Mouse (Mus musculus) liver, embryonic 14.5 days (tissue): ENCODE data around the gene Rabep1. TPM values are rescaled to one million over a fixed set of nuclear protein-coding genes. Genes with fewer than 3 reads are reported as not detected.
A peak's percentile ranks its signal among the peaks of the same experiment; 100 is the strongest.

Experiments used
- ATAC-seq: fragments of 200-750 bp; cut with Nextera tagmentation; 2 replicates; pipeline ENCODE4 v1.8.0; 2017; ENCODE audit warnings: moderate number of reproducible peaks, mild to moderate bottlenecking, moderate library complexity; ENCODE audit not compliant: insufficient read depth
- DNase-seq, 3 experiments: peaks; one replicate each; pipeline ENCODE4 v3.0.0-alpha.2; 2012 to 2013; ENCODE audit warnings: low read depth in 3 of 3, low spot score in 3 of 3
- H3K27ac ChIP-seq: fragments of 300-500 bp; sonication (generic); 2 replicates; pipeline ENCODE4 v1.5.1; 2014; ENCODE audit warnings: moderate library complexity, mild to moderate bottlenecking, control low read depth, inconsistent platforms
- H3K27me3 ChIP-seq: fragments of 300-500 bp; sonication (generic); 2 replicates; pipeline ENCODE4 v1.6.1; 2014; ENCODE audit warnings: mild to moderate bottlenecking, low read length, moderate library complexity; ENCODE audit not compliant: control insufficient read depth, insufficient read depth
- H3K36me3 ChIP-seq: fragments of 300-500 bp; sonication (generic); replicated peaks from 2 replicates; pipeline ENCODE4 v1.6.1; 2014; ENCODE audit warnings: low read depth; ENCODE audit not compliant: control insufficient read depth, insufficient read depth
- H3K4me1 ChIP-seq, 2 experiments: fragments of 200-500 bp in 1 of 2; fragments of 300-500 bp in 1 of 2; sonication (generic) in 1 of 2; replicated peaks; 2 replicates each; pipeline ENCODE4 v1.6.1; 2012 to 2014; ENCODE audit warnings: antibody characterized with exemption in 1 of 2, inconsistent platforms in 1 of 2, low read length in 1 of 2; ENCODE audit not compliant: control insufficient read depth in 2 of 2, insufficient read depth in 2 of 2
- H3K4me2 ChIP-seq: fragments of 300-500 bp; sonication (generic); 2 replicates; pipeline ENCODE4 v1.6.1; 2014; ENCODE audit warnings: low read depth, mild to moderate bottlenecking, control low read depth, moderate library complexity
- H3K4me3 ChIP-seq, 2 experiments: fragments of 200-500 bp in 1 of 2; fragments of 300-500 bp in 1 of 2; sonication (generic) in 1 of 2; 2 replicates each; pipeline ENCODE4 v1.5.1; 2012 to 2014; ENCODE audit warnings: low read depth in 2 of 2, low read length in 2 of 2, mild to moderate bottlenecking in 2 of 2, control low read depth in 1 of 2, inconsistent platforms in 1 of 2, moderate library complexity in 1 of 2; ENCODE audit not compliant: insufficient read depth in 1 of 2
- H3K9ac ChIP-seq: fragments of 300-500 bp; sonication (generic); replicated peaks from 2 replicates; pipeline ENCODE4 v1.6.1; 2014; ENCODE audit warnings: mild to moderate bottlenecking, control low read depth, moderate library complexity
- H3K9me3 ChIP-seq: fragments of 300-500 bp; sonication (generic); 2 replicates; pipeline ENCODE4 v1.6.1; 2016; ENCODE audit warnings: low read length, mixed read lengths; ENCODE audit not compliant: control insufficient read depth
- CTCF ChIP-seq: IDR thresholded peaks from 2 replicates; pipeline ENCODE4 v1.5.1; 2016; ENCODE audit warnings: antibody characterized with exemption, low read depth, control low read depth
- EP300 ChIP-seq: IDR thresholded peaks from 2 replicates; pipeline ENCODE4 v1.6.1; 2016; ENCODE audit warnings: antibody characterized with exemption, low read depth
- WGBS: fragments of 180-500 bp; shearing (Covaris S2); extraction: QIAGEN DNeasy Blood & Tissue Kit; methylation state at CpG from one replicate; pipeline ENCODE4 v1.1.7; 2014; ENCODE audit not compliant: insufficient replicate concordance; 5-methylcytosine and 5-hydroxymethylcytosine counted together
- polyA plus RNA-seq, 2 experiments: library from polyadenylated mRNA; depleted of rRNA in 1 of 2; stranded (reverse) in 1 of 2; unstranded in 1 of 2; fragments of >200 nt; fragmentation: Nextera tagmentation in 1 of 2; extraction: Ambion mirVana in 1 of 2; gene quantifications; 2 replicates each; pipeline versions ENCODE4 v1.2.1 to v1.2.3; 2012 to 2014

Gene Rabep1
- polyA plus RNA-seq (2012; rRNA removed) (2.1 and 3.7 TPM in 2 replicates), polyA plus RNA-seq (2014; fragmentation: Nextera tagmentation; extraction: Ambion mirVana) (9.1 and 10.3 TPM in 2 replicates)

GRCm38 (mm10) chr11:70844559-70845456 lies at the start of gene Rabep1:
Gene Rabep1, plus strand, starts transcription at chr11:70844778.
- Histone ChIP-seq H3K27me3 (no peaks in the 10 kb centered on the region), H3K9me3 (no peaks in the 10 kb centered on the region), H3K4me2 (peak within 1 kb of the TSS; percentile 83), H3K4me1 (peaks cover 6 to 22% of the 10 kb centered on the region in 2 experiments), H3K27ac (peak within 1 kb of the TSS; percentile 23), H3K36me3 (no peaks in the 10 kb centered on the region), H3K9ac (peak within 1 kb of the TSS; percentile 60), H3K4me3 (peak within 1 kb of the TSS; percentile 75 to 96)
- ATAC-seq, result peak; percentile 87
- TF ChIP-seq EP300 (no peak), CTCF (no peak)
- DNase-seq, result peak; percentile 73 to 77 (median 75)
- under 1% methylated on average over 87 of the region's 88 CpGs for WGBS

- H3K4me2 ChIP-seq, result no peak overlapping the region
- ATAC-seq (no peak), DNase-seq (no peak)
- no peak overlapping the region for H3K27ac ChIP-seq
- H3K4me3 ChIP-seq, result no peak overlapping the region
- TF ChIP-seq EP300 (no peak), CTCF (0 out of 2 replicates have a peak, but pooled peaks have one; percentile 24)
- WGBS, result 69% methylated on average over 2 of the region's 2 CpGs
- no peaks in the 10 kb centered on the region for H3K36me3 ChIP-seq
- H3K27me3 ChIP-seq, result no peaks in the 10 kb centered on the region
- H3K9ac ChIP-seq, result no peak overlapping the region
- no peaks in the 10 kb centered on the region for H3K9me3 ChIP-seq
- H3K4me1 ChIP-seq, result peaks cover 0 to 12% of the 10 kb centered on the region in 2 experiments; a peak in 2 of 4 replicates
Measured at GRCm38 (mm10) chr11:70802208-70802864, 42.2 kb upstream of the Rabep1 start.

- no peaks in the 10 kb centered on the region for H3K27me3 ChIP-seq
- no peak overlapping the region for H3K4me2 ChIP-seq
- DNase-seq (no peak), ATAC-seq (no peak)
- no peaks in the 10 kb centered on the region for H3K36me3 ChIP-seq
- peaks cover 0 to 12% of the 10 kb centered on the region in 2 experiments; a peak in 2 of 4 replicates for H3K4me1 ChIP-seq
- 29% methylated on average over 2 of the region's 2 CpGs for WGBS
- H3K9me3 ChIP-seq, result no peaks in the 10 kb centered on the region
- H3K27ac ChIP-seq, result no peak overlapping the region
- no peak overlapping the region for H3K9ac ChIP-seq
- TF ChIP-seq EP300 (no peak), CTCF (no peak)
- no peak overlapping the region for H3K4me3 ChIP-seq
Measured at GRCm38 (mm10) chr11:70802865-70803261, 41.7 kb upstream of the Rabep1 start.

DNA sequence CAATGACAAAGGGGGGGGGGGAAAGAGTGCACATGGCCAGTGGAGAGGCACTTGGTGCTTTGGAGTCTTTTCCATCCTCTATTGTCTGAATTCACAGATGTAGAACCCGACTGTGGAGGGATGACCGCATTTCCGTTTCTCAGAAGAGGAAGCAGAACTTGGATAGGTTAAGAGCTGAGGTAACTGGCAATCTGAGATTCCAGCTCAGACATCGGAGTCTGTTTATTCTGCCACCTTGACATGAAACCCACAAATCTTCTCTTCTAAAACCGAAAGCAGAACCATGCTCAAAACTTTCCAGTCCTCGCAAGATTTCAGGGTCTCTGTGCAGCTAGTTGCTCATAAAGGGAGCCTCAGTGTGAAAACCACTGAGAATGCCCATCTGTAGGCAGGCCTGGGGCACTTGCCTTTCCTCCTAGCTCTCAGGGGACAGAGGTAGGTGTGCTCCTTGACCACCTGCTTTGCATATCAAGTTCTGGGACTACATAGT lies 40.8 kb upstream of the Rabep1 start:
- no peak overlapping the region for H3K9ac ChIP-seq

GRCm38 (mm10) chr11:70804395-70804794 lies 40.2 kb upstream of the Rabep1 start:
- no peak overlapping the region for H3K27ac ChIP-seq
- no peaks in the 10 kb centered on the region for H3K9me3 ChIP-seq
- DNase-seq (no peak), ATAC-seq (no peak)
- H3K36me3 ChIP-seq, result no peaks in the 10 kb centered on the region
- WGBS, result 46% methylated on average over 3 of the region's 3 CpGs
- no peak for TF ChIP-seq EP300
- no peak for TF ChIP-seq CTCF
- peaks cover 0 to 12% of the 10 kb centered on the region in 2 experiments; a peak in 2 of 4 replicates for H3K4me1 ChIP-seq
- H3K4me3 ChIP-seq, result no peak overlapping the region
- no peak overlapping the region for H3K4me2 ChIP-seq
- no peaks in the 10 kb centered on the region for H3K27me3 ChIP-seq
- no peak overlapping the region for H3K9ac ChIP-seq

More for the DNA sequence above, 40.8 kb upstream of the Rabep1 start:
- H3K9me3 ChIP-seq, result no peaks in the 10 kb centered on the region
- peaks cover 0 to 12% of the 10 kb centered on the region in 2 experiments; a peak in 2 of 4 replicates for H3K4me1 ChIP-seq
- DNase-seq (no peak), ATAC-seq (no peak)
- H3K27me3 ChIP-seq, result no peaks in the 10 kb centered on the region
- 13% methylated on average over 6 of the region's 6 CpGs for WGBS
- H3K4me3 ChIP-seq, result no peak overlapping the region
- H3K4me2 ChIP-seq, result no peak overlapping the region
- no peaks in the 10 kb centered on the region for H3K36me3 ChIP-seq
- H3K27ac ChIP-seq, result no peak overlapping the region
- no peak for TF ChIP-seq CTCF
- no peak for TF ChIP-seq EP300
